Mouse (Mus musculus) forelimb bud, embryonic 11.5 days (tissue): ENCODE measurements at regions not wholly inside any gene's neighbourhood (a gene's known extent, or its start where the extent isn't known, plus 50 kb on each side); places are given as distances from the start of the nearest gene placed in this dataset.
"Not testable (repeated sequence)": the region's sequence is repeated elsewhere in the genome, so short reads cannot be mapped to it uniquely, and the experiment has no call there.

Source experiments
- DNase-seq: peaks from one replicate; pipeline ENCODE4 v3.0.0-alpha.2; 2012; ENCODE audit warnings: low read depth, low spot score

DNA sequence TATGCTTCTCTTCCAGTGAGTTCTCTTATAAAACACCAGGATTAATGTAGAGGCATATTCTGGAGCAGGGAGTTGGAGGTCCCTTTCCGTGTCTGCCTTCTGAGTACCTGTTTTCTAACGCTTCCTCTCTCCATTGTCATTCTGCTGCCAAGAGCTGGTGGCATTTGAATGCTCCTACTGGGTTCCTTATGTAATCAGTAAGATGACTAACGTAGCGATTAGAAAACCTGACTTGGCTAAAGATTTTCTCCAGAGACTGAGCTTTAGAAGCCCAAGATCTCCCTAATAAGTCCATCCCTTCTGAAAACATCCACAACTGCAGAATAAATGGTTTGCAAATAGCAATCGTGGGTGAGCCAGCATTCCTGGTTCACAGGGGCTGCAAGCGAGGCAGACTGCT lies 174.5 kb downstream of the Dhx15 start:
- no peak for DNase-seq

DNA sequence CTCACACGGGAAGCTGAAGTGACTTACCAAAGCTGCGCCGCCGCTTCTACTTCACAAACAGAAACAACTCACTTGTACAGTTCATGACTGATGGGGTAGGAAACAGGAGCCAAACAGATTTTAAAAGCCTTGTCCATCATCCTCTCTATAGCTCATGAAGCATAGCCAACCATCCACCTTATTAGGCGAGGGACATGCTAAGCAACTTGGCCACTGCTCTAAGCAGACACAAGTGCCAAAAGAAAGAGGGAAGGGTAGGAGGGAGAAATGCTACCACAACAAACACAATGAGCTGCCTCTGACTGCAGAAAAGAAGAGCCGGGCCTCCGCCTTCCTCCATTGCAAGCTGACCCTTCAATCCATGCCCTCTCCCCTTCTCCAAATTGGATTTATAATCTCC lies 179.9 kb downstream of the Dhx15 start:
- DNase-seq = no peak

DNA sequence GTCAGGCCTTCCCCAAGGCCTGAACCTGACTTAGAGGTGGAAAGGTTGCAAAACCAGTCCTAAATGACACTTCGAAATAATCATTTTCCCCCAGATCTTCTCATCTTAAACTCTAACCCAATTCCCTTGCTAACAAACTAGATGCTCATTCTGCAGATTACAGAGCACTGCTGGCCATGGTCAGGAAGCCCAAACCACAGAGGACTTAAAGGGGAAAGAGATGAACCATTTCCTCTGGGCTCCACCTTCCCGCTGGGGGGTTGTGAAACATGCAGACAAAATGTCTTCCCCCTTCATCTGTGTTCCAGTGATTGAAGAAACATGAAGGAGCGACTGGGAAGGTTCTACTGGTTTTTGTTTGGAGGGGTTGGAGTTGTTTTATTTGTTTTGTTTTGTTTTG lies 181.4 kb downstream of the Dhx15 start:
- DNase-seq = no peak

DNA sequence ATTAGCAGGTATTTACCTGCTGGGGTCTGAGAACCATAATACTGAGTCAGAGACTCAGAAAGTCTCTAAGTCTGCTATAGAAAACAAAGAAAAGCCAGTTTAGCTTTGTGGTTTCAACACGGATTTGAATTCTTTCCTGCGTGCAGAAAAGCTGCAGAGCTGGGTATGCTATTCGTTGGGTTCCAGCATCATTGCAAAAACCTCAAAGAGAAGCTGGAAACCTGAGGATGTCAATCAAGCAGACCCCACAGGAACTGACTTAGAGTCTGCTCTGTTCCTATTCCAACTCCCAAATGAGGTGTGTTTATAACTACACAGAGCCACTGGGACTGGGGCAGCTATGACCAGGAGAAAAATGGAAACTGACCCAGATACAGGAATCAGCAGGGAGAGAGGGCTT lies 183.5 kb downstream of the Dhx15 start:
- no peak for DNase-seq

DNA sequence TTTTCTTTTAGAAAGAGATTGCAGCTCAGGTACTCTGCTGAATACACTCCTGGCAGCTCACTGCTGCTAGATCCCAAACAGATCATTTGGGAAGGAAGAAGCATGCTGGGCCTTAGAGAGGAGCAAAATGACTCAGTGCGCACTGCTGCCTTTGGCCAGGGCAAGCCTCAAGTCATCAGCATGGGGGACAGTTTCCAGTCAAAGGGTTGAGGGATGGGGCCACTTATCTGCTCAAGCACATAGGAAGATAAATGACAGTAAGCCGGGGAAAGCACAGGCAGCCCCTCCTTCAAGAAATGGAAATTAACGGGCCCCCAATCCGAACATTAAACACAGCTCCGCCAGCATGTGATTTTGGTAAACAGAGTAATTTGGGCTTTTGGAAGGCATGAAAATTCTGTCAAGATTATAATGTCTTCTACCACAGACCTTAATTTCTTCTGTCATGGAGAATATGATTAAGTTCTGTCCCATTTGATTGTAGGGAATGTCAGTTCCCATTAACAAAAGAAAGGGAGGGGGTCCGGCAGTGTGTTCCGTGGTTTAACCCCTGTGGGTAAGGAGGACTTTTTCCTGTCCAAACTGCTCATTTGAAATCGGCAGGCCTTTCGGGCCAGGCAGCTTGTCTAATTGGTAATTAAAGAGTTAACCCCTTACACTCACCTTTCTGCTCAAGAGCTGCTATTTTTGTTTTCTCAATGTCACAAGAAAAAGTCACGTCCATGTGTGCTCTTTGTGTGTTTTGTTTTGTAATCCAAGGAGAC lies 199.3 kb downstream of the Dhx15 start:
- DNase-seq = peak; percentile 14

DNA sequence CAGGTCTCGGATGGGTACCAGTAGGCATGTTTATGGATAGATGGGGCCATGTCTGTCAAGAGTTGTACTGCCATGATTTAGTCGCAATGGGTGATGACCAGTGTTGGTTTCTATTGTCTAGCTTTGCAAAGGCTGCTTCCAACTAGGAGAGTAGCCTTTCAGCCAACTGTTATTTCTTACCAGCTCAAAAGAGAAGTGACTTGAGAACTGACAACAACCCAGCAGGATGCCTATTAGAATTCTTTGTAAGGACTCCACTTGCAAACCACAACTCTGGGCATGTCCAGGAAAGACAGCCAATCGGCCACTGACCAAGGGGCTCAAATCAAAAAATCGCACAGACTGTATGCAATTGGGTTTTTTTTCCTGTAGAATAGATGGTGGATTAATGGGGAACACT lies 200.9 kb downstream of the Dhx15 start:
- DNase-seq = no peak

DNA sequence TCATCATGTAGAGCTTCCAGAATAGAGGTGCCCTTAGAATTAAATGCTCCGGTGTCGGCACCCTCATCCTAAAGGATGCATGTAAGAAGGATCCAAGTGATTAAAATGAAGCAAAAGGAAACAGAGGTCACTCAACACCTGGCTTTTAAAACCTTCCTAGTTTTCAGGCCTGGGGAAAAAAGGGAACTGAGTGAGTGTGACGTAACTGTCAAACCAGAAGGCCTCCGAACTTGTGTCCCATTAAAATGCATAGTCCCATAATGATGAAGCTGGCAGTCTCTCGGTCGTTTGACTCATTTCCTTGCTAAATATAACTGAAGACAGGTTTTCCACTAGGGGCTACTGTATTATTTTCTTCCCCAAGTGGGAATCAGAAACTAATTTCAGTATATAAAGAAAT lies 201.4 kb downstream of the Dhx15 start:
- no peak for DNase-seq

DNA sequence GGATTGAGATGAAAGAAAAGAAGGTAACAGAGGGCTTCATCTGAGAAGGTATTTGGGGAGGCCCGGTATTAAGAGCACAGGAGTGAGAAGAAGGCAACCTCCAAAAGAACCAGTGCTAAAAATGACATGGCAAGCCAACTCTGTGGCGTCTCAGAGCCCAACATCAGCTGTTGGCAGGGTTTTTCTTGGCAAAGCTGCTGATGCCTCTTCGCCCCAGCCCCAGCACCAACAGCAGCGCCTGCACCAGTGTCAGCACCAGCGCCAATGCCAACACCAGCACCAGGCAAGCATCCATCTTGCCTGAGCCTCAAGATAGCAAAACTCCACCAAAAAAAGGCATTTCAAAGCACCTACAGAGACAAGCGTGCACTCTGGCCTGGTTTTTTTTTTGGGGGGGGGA lies 205.3 kb downstream of the Dhx15 start:
- DNase-seq = no peak

DNA sequence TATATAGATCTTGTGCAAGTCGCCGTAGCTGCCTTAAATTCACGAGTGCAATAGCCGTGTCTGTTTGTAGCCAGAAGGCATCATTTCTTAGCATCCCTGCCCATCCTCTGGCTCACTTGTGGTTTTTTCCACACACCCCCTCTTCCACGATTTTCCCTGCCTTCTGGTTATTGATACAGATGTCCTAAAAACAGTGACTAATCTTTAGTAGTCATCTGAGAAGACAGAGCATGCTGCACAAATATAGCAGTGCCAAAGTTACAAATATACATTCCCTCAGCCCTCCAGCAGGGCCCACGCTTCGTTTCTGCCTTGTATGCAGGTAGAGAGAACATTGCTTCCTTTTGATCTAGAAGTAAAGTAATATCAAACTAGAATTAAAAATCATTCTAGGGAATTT lies 207.5 kb downstream of the Dhx15 start:
- DNase-seq = no peak

DNA sequence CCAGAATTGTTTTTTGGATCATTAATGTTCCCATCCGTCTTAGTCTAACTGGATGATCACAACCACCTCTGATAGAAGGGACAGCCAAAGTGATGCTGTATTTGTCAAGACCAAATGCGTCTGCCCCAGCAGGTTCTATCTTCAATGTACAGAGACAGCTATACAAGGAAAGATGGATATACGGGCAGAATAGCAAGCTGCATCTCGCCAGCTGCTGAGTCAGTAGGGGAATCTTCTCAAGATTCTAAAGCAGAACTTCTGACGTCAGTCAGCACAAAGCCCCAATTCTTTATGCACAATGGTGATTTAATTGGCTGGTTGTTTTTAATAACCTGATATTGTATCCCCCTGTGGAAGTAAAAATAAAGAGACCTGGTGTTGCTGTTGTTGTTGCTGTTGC lies 209.4 kb downstream of the Dhx15 start:
- DNase-seq = no peak

DNA sequence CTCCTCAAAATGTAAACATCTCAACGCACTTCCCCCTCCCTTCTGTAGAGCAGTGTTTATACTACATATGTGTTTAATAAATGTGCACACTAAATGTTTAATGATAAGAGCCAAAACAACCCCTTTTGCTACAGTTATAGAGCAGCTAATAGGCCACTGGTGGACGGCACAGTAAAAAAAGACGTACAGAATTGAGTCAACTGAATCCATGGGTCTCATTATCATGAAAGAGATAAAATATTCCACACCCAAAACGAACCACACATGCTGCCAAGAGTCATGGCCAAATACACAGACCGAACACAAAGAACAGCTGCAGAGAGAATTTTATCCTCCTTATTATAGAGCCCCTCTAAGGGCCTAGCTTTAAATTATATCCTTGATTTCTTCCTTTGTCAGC lies 237.8 kb downstream of the Dhx15 start:
- DNase-seq = no peak

DNA sequence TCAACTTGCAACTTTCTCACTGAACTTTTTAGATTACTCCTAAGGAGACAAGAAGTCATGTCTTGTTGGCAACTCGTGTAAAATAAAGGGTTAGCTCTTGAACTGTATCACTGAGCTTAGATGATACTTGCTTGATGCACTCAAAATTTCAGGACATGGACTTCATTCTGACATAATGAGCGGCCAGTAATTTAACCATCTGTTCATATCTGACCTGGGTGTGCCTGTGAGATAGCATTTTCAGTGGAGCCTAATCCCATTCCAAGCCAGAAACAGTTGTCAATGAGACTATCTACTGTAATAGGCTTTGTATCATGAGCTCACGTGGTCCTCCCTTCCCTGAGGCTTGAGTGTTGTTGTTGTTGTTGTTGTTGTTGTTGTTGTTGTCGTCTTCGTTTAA lies 240.3 kb downstream of the Dhx15 start:
- no peak for DNase-seq

DNA sequence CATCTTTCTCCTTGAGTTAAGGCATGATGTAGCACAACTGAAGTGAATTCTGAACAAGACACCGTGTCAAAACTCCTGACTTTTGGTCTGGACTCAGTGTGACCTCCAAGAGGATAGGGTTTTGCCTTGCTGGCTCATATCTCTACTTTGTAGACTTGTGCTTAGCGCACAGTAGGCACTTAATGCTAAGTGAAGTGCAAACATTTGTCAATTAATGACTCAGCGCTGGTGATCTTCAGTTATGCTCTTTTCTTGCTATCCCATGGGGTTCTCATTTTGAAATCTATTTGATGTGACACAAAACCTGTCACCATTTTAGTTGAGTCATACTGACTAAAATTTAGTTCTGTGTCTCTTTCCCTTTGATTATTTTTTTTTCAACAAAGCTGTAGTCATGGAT lies 244.3 kb downstream of the Dhx15 start:
- DNase-seq = no peak

DNA sequence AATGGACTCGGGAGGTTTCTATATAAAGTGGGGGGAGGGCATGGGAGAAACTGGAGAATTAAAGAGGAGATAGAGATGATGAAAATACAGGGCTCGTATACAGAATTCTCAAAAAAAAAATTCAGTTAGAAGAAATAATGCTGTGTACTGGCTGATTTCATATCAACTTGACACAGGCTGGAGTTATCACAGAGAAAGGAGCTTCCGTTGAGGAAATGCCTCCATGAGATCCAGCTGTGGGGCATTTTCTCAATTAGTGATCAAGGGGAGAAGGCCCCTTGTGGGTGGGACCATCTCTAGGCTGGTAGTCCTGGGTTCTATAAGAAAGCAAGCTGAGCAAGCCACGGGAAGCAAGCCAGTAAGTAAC lies 248.4 kb downstream of the Dhx15 start:
- DNase-seq = not testable (repeated sequence)

DNA sequence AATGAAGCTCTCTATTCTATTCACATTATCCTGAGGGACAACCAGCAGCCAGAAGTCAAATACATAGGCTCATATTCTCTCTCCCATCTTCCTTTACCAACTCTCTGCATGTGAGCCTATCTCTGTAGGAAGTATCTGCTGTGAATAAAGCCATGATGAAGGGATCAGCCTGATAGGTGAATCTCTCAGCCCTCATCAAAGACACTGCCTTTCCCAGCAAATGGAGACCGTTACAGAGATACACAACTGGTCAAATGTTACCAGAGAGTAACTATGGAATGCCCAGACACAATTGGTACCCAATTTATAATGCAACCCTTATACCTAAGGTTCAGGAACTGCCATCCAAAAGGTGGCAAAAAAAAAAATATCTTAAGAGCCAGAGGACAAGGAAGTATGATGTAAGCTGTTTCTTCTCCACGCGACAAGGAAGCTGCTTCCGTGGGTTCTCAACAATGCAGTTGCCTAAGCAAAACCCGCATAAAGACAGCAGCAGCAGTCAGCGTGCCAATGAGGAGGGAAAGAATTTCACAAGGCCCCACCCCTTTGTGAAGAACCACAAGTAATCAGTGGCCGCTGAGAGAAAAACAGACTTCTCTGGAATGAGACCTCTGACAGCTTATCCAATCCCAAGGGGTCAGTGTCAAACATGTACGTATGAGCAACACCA lies 248.9 kb downstream of the Dhx15 start:
- no peak for DNase-seq

DNA sequence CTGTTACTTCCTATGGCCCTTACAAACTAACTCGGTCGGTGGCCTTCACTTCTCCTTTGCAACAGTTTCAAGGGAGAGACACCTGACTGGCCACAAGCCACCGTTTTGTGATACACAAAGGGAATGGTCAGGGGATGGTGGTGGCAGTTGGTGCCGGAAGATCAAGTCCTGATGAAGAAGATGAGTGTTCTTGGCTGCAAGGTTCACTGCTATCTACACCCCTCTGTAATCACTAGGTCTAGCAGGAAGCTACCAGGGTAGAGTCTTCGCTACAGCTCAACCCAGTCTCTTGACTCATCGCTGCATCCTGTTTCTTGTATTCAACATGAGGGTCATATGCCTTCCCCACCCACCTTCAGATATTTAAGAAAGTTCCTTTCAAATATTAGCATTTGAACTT lies 251.5 kb downstream of the Dhx15 start:
- no peak for DNase-seq

DNA sequence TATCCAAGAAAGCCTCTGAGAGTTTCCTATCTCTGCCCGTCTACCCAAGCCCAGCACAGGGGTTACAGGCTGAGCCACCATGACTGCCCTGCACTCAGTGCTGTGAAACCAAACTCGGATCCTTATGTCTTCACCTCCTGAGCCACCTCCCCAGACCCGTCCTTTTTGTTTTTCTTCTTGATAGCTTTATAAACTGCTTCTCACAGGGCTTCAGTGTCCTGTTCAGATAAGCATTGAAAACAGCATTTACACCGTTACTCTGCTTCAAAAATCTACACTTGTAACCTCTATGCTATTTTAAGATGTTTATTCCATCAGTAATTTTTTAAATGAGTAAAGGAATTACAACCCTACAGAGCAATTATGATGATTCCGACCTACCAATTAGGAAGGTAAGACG lies 253.0 kb downstream of the Dhx15 start:
- no peak for DNase-seq

DNA sequence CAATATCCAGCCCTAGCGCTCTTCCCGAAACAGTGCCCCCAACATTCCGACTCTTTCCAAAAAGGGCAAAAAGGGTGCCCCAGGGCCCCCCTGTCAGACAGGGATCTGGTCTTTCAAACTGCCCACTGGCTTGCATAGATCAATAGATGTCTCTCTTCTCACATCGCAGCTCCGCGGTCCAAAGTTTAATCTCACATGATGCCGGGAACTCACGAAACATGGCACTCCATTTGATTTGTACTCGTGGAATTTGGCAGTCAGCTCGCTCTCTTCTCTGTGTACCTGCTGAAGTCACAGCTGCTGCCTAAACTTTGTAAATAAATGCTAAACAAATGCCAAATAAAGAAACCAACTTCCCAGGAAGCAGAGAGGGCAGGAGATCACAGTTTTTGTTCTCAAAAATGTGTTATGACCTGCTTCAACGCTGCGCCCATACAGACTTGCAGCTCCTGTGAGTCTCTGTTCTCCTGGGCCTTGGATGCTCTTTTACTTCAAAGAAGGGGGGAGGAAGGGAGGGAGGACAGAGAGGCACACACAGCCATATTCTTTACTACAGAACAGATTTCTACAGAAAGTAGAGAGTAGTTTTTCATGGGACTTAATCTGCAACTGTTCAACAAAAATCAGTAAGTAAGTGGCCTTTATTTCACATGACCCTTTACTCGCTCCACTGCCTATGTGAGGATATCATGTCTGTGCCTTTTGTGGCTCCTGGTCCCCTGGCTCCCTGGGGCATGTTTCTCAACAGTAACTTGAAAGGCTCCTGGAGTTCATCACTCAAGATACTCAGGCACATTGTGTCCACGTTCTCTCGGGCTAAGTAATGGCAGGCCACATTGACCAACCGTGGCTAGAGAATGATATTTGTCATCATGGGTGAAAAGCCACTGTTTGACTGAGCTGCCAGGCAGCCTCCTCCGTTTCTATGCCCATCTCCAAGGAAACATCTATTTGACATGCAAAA lies 254.6 kb downstream of the Dhx15 start:
- no peak for DNase-seq

DNA sequence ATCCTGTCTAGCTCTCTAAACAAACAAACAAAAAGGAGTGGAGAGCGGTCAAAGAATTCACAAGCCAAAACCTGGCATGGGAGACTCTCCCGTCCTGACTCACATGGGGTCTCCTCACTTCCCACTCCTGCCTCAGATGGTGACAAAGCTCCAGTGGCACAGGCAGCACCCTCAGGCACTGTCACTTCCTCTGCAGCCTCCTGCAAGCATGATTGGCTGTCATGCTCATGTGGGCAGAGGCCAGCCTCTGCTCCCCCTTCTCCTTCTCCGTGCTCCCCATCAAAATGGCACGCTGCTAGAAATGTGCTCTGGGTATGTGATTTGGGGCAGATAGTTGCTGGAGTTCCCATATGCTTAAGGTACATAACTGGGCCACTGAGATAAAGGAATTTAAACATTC lies 255.4 kb downstream of the Dhx15 start:
- DNase-seq = no peak

DNA sequence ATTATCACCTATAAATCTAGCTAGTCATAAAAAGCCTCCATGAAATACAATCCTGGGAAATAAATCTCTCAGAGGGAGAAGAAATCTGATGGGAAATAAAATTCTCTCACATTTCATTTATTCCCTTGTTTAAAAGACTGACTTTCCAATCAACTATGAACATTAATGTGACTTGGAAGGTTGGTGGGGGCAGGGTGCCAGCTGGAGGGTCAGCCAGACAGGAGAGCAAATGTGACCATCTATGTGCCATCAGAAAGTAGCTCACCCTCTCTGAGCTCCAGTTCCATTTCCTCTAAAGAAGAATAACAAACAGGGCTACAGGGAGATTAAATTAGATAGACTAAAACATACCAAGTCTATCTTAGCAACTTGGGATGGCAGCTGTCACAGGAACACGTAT lies 257.0 kb downstream of the Dhx15 start:
- no peak for DNase-seq

DNA sequence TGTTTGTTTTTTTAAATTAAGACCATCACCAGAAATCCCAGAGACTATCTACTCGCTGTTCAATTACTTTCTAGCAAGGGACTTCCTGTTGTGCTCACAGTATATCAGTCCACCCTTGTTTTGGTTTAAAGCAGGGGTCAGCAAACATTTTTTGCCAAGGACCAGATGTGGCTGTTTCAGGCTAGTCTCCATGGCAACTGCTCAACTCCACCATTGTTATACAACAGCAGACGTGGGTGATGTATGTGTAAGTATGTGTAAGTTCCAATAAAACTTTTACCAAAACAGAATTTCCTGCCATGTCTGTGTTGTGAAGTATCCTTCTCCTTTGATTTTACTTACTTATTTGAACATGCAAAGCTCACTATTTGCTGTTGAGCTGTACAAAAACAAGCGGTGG lies 259.9 kb downstream of the Dhx15 start:
- peak; percentile 11 for DNase-seq

DNA sequence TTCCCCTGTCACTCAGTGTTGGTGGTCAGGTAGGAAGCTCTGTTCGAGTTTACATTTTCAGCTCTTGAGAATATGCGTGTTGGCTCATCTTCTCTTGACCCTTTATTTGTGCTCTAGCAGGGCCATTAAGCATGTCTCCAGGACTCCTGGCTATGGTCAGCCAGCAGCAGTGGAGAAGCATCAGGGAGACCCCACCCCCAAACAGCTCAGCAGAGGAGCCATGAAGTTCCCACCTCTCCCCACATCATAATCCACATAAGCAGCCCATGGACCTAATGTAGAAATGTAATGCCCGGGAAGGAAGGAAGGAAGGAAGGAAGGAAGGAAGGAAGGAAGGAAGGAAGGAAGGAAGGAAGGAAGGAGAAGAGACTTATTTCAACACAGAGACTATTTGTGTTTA lies 261.5 kb downstream of the Dhx15 start:
- no peak for DNase-seq

DNA sequence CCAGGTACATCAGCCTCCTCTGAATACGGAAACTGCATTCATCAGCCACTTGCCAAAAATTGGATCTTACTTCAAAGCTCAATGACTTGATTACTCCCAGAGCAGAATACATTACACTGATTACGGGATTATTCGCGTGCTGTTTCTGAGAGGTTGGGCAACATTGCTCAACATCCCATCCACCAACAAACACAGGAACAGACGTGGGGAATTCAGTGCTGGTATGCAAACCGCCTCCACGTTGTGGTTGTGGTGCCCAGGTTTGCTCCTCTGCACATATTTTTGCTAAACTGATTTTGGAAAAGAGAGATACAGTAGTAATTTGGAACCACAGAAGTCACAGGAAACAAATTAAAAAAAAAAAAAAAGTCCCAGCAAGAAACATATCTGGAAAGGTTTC lies 266.9 kb downstream of the Dhx15 start:
- DNase-seq = no peak
